Mouse (Mus musculus) thymus, postnatal 10 days (tissue): ENCODE measurements at regions not wholly inside any gene's neighbourhood (a gene's known extent, or its start where the extent isn't known, plus 50 kb on each side); places are given as distances from the start of the nearest gene placed in this dataset.

Experiments used
- DNase-seq, 2 experiments: peaks; one replicate each; pipeline ENCODE4 v3.0.0; 2021; ENCODE audit warnings: low spot score in 2 of 2

GRCm38 (mm10) chr16:97304156-97304735 lies 52.3 kb upstream of the Bace2 start:
- no peak for DNase-seq
